Mouse (Mus musculus): Measurements from ENCODE around the gene Agbl5.
A peak's percentile ranks its signal among the peaks of the same experiment; 100 is the strongest.

Gene Agbl5

GRCm38 (mm10) chr5:30887858-30888336 is 597 bp upstream of the Agbl5 start:
- peak; percentile 85 for DNase-seq (ENCODE audit: low spot score)

GRCm38 (mm10) chr5:30889088-30889754 is 727 bp downstream of the Agbl5 start:
- DNase-seq (ENCODE audit: low spot score) = no peak

- no peak for DNase-seq (ENCODE audit: low spot score)
These were observed 1.9 kb downstream of the Agbl5 start for GRCm38 (mm10) chr5:30890375-30890774.

DNA sequence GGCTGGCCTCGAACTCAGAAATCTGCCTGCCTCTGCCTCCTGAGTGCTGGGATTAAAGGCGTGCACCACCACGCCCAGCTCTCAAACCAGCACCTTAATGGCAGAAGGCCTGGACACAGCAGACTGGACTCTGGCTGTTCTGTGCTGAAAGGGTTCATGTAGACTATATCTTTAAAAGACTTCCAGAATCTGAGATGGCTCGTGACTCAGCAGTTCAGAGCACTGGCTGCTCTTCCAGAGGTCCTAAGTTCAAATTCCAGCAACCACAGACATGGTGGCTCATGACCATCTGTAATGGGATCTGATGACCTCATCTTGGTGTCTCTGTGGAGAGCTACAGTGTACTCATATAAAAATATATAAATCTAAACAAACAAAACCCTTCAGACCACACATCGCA is 13.4 kb downstream of the Agbl5 start:
- no peak for DNase-seq (ENCODE audit: low spot score)

DNA sequence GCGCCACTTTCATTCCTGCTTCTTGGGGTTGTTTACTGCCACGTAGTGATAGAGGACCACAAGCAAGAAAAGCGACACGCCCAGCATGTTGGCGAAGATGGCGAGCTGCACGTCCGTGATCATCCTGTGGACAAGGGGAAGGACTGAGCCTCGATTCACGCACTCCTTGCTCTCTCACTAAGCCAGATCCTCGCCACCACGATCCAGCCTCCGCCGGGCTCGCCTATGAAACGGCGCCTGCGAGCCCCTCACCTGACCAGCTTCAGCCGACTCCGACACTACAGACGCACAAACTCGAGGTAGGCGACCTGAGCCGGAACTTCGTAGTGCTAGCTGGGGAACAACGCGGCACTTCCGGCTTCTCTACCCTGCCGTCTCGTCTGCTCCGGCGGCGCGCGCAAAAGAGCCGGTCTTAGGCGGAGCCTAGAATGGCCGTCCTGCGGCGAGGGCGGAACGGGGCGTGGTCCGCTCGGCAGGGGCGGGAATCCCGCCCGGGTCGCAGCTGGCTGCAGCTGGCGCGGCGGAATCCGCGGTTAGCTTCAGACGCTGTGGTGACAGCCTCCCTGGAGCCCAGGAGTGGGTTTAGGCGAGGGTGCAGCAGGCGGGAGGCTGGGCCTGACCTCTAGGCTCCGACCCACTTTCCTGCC is 19.0 kb downstream of the Agbl5 start, which contains the start of gene Ost4:
Ost4 (minus strand) TSS at position 376 of the 647 bp plus-strand sequence.
- peak; percentile 94 for DNase-seq (ENCODE audit: low spot score)

GRCm38 (mm10) chr5:30908426-30909299 is 20.2 kb downstream of the Agbl5 start:
- DNase-seq (ENCODE audit: low spot score) = no peak

GRCm38 (mm10) chr5:30909300-30909659 is 20.8 kb downstream of the Agbl5 start:
- DNase-seq (ENCODE audit: low spot score) = no peak

- DNase-seq (ENCODE audit: low spot score) = no peak
These were observed 21.4 kb downstream of the Agbl5 start for GRCm38 (mm10) chr5:30909863-30910262.

DNA sequence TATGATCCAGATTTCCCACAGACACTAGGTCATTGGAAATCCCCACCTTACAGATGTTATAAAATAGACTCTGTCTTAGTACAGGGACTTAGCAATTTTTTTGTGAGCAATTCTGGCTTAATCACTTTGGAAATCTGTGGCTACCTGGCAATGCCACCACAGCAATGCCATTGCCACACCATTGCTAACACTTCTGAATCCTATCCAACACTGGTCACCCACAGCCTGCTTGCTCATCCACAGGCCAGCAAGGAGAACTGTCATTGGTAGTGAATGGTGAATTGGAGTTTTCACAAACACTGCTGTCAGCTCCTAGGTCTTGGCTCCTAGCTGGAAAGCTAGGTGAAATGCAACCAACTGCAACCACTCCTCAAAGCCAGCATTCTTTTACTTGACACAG is 22.0 kb downstream of the Agbl5 start:
- no peak for DNase-seq (ENCODE audit: low spot score)

- DNase-seq (ENCODE audit: low spot score) = no peak
These were observed 23.7 kb downstream of the Agbl5 start for GRCm38 (mm10) chr5:30912156-30912555.

DNA sequence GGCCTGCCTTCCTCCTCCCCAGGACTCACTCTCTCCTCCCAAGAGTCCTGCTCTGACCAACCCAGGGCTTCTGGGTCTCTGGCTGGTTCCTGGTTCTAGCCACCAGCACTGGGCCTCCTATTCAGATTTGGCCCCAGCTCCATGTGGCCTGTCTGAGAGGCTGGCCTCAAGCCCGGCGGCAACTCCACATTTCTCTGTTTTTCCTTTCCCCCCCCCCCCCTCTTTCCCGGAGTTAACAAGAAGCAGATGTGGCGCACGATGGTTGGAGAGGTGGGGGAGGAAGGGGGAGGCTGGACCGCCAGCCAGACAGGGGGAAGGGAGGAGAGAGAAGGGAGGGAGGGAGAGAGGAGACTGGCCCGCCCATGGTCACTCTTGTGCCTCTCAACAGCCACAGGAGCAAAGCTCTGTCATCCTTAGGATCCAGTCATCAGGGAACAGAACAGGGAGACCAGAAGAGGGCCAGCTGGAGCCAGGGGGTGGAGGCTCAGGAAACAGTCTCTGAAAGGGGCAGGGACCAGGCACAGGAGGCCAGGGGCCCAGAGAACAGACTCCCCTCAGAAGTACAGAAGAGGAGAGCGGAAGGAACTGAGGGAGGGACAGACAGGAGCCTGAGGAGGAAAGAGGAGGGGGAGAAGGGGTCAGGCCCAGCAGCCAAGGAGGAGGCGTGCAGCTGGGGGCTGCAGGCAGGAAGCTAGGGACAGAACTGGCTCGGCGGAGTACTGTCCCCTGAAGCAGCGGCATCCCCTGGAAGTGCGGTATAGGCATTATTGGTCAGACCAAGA is 24.8 kb downstream of the Agbl5 start, which contains the start of gene Emilin1:
Emilin1 (plus strand) TSS at position 343 of the 782 bp plus-strand sequence.
- peak; percentile 51 for DNase-seq (ENCODE audit: low spot score)

DNA sequence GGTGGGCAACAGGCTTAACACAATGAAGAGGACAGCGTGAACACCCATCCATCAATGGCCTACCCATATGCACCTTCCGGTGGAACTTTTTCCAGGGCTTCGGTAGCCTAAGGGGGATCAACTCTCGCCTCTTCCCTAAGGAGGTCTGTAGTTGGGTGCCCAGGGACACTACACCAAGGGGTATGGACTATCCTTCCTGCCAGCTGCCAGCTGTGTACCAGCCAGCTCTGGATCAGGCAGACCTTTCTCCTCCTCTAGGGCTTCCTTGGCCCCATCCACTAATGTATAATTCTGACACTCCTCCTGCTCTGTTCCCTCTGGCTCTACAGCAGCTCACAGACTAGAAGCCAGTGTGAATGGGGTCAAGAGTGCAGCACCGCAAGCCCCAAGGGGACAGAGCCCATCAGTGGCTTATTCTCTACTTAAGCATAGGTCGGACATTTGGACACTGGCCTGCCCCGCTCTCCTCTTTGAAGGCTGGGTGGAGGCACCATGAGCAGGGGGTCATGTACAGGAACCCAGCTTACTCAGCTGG is 25.7 kb downstream of the Agbl5 start:
- no peak for DNase-seq (ENCODE audit: low spot score)

- no peak for DNase-seq (ENCODE audit: low spot score)
These were observed 26.4 kb downstream of the Agbl5 start for GRCm38 (mm10) chr5:30914849-30915248.

GRCm38 (mm10) chr5:30915456-30915855 is 27.0 kb downstream of the Agbl5 start:
- DNase-seq (ENCODE audit: low spot score) = no peak

DNA sequence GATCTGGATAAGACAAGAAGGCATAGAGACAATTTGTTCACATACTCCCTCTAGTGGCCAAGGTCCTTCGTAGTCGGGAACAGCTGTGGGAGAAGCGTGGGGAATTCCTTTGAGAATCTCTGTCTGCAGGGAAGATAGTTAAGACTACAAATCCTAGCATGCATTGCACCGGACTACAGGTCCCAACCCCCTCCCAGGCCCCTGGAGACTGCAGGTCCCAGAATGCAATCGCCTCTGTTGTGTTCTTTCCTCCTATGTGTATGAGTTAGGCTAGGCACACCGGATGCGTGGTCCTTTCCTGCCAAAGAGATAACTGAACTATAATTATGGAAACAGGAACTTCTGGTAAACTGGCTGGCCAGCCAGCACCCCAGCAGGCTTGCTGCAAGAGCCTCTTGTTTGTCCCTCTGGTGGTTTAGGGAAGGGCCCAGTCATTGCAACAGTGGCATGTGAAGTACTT is 27.5 kb downstream of the Agbl5 start:
- peak; percentile 91 for DNase-seq (ENCODE audit: low spot score)

DNA sequence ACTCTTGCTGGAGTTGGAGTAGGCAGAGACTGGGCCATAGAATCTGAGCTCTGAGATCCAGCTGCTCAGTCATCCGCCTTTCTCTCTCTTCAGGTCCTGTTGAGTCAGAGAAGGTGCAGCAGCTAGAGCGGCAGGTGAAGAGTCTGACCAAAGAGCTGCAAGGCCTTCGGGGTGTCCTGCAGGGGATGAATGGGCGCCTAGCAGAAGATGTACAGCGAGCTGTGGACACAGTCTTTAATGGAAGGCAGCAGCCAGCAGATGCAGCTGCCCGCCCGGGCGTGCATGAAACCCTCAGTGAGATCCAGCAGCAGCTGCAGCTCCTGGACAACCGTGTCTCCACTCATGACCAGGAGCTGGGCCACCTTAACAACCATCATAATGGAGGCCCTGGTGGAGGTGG is 28.3 kb downstream of the Agbl5 start:
- DNase-seq (ENCODE audit: low spot score) = no peak

- no peak for DNase-seq (ENCODE audit: low spot score)
These were observed 28.9 kb downstream of the Agbl5 start for GRCm38 (mm10) chr5:30917348-30917747.

DNA sequence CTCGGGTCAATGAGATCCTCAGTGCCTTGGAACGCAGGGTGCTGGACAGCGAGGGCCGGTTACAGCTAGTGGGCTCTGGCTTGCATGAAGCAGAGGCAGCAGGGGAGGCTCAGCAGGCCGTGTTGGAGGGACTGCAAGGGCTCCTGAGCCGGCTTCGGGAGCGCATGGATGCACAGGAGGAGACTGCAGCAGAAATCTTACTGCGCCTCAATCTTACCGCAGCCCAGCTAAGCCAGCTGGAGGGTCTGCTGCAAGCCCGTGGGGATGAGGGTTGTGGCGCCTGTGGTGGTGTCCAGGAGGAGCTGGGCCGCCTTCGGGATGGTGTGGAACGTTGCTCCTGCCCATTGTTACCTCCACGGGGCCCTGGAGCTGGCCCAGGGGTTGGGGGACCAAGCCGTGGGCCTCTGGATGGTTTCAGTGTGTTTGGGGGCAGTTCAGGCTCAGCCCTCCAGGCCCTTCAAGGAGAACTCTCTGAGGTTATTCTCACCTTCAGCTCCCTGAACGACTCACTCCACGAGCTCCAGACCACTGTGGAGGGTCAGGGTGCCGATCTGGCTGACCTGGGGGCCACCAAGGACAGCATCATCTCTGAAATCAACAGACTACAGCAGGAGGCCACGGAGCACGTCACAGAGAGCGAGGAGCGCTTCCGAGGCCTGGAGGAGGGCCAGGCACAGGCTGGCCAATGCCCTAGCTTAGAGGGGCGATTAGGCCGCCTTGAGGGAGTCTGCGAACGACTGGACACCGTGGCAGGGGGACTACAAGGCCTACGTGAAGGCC is 29.6 kb downstream of the Agbl5 start:
- no peak for DNase-seq (ENCODE audit: low spot score)

- DNase-seq (ENCODE audit: low spot score) = no peak
These were observed 30.2 kb downstream of the Agbl5 start for GRCm38 (mm10) chr5:30918691-30919090.

DNA sequence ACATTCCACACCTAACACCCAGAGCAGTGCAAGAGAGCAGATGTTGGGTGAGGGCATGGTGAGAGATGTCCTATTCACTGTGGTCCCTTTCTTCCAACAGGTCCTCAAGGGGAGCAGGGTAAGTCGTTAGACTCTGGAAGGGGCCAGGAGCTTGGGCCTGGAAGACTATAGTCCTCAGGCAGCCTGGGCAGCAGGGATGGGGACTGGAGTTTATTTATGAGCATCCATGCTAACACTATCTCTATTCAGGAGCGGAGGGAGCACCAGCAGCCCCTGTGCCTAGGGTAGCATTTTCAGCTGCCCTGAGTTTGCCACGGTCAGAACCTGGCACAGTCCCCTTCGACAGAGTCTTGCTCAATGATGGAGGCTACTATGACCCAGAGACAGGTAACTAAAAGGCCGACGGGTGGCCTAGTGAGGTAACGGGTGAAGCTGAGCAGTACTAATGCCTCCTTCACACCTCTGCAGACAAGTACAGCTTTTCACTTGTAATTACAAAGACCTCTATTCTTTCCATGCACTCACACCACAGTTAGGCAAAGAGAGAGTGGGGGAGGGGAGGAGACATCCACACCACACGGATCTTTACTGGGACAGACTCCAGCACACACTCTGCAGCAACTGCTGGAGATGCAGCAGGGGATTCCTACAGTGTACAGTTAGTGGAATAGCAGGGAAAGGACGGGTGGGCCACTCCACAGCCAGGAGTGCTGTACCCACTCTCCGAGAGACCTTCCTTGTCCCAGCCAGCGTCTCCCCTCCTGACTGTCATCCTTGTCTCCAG is 31.5 kb downstream of the Agbl5 start:
- no peak for DNase-seq (ENCODE audit: low spot score)

Data from ovary, adult 18-20 months (tissue).